Mouse (Mus musculus): ENCODE measurements around the gene Spata21.
"Not testable (repeated sequence)": the region's sequence is repeated elsewhere in the genome, so short reads cannot be mapped to it uniquely, and the experiment has no call there.

Spata21 gene

DNA sequence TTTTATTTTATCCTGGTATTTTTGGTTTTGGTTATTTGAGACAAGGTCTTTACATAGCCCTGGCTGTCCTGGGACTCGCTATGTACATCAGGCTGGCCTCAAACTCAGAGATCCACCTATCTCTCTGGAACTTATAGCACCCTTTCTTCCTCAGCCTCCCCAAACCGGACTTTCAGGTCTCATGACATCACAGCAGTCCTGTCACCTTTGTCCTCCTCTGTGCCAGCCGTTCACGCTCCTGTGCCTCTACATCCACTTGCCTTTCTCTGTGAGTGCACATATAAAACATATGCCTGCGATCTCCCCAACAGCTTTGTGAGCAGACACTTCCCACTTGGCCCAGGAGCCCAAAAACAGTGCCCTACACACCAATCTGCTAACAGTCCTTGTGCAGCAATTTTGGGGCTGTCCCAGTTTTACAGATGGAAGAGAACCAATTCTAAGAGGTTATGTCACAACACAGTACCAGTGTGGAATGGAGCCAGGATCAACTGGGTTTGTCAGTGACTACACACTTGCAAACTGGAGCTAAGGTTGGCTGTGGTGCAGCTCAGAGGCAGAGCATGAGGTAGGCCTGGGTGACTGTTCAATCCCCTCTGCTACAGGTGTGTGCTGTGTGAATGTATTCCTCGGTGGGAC lies 42.7 kb downstream of the Spata21 start:
- in situ Hi-C loops (cut with MboI) = no loop called here

DNA sequence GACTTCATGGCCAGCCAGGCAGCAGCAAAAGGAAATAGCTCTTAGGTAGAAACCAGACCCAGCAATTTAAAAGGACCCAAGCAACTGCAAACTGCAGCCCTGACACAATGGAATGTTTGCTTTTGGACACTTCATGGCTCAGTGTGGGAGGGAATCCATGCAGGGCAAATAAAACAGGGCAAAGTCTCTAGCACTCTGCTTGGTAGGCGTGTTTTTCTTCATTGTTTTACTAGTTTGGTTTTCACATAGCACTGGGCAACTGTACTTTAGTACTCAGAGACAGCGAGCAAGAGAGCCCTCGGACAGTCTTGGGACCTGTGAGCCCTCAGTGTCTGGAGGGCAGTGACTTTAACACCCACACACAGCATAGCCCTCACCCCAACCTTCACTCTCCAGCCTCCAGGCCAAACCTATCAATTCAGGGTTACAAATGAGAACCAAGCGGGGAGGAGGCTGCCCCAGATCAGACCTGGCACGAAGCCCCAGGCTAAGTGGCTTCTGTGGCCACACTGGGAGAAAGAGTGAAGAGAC lies 43.5 kb downstream of the Spata21 start:
- in situ Hi-C loops (cut with MboI) = no loop called here

DNA sequence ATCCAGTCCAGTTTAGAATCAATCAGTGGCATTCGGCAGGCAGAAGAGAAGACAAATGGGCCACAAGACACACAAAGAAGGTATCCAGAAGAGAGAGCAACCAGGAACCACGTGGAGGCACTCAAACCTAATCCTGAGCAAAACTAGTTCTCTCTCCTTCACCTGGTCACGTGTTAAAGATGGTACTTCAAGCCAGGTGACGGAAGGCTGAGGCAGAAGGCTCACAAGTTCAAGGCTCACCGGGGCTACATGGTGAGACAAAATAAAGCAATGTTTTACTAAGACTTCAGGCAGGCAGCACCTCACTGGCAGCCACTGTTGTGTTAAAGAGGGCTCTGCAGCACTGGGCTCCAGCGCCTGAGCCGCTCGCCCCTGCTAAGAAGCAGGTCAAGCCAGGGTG lies 44.1 kb downstream of the Spata21 start:
- in situ Hi-C loops (cut with MboI) = no loop called here

DNA sequence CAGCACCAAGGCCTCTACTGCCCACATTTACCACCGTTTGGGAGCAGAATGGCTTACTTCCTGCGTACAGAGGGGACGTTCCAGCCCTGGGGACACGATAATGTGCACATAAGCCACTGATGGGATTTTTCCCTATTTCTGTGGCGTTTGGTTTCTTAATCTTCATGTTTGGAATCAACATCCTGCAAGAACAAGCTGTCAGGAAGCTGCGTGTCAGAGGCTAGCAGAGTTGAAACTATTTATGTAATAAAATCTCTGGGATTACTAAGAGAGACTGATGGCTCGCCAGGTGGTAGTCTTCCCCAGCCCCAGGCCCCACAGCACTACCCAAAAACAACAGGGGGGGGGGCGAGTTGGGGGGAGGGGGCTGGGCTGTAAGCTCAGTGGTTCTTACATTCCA lies 45.1 kb downstream of the Spata21 start:
- in situ Hi-C loops (cut with MboI) = no loop called here

DNA sequence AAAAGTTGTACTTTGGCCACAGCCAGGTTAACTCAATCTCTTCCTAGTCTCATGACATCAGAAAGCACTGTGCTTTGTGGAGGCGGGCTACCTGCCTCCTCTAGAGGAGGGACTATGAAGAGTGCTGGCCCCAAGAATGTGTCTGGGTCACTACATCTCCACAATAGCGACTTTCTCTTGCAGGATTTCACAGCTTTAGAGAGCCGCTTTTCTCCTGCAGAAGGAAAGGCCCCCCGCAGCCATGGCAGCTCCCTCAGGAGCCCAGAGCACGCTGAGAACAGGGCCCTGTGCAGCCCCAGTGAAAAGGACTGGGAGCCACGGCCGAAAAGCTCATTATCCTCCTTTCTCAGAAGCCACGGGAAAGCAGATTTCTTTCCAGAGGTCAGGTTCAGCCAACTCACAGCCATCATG lies 45.9 kb downstream of the Spata21 start:
- in situ Hi-C loops (cut with MboI) = no loop called here

DNA sequence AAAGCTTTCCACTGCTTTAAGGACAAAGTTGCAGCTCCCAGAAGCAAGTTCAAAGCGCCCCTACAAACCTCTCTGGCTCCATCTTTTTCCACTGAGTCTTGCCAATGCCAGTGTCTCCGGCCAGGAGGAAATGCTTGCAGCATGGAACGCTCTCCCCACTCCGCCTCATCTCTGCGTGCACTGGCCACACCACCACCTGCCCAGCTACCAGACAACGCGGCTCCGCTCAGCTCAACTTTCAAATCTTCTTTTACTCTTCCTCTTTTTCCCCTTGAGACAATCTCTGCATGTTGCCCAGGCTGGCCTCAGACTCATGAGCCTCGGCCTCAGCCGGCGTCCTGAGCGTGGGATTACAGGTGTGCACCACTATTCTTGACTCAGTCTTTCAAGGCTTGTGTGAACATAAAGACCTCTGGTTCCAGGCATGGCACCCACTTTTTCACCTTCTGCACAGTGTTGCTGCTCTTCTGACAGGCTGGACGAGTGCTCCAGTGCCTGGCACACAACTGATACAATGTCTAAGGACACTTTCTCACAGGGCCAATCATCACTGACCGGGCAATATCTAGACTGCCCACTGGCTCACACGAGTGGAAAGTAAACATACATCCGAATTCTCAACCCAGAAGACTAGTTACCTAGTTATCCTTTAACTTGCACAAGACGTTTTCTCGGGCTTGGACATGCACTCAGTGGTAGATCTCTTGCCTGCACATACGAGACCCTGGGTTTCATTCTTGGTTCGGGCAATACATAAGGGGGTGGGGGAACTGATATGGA lies 46.8 kb downstream of the Spata21 start:
- in situ Hi-C loops (cut with MboI) = no loop called here

DNA sequence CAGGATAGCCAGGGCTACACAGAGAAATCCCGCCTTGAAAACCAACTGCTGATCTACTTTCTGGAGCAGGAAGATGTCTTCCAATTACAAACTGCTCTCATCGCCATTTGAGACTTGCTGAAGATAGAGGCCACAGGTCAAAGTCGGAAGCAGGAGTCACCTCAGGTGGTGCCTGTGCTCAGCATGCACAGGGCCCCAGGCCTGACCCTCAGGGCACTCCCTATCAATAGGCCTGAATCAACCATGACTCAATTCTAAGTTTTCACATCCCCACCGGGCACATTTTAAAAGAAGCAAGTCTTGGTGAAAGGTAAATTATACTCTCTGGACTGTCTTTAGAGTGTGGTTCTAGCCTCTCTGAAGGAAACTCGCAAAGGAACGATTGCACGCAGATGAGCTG lies 48.0 kb downstream of the Spata21 start:
- in situ Hi-C loops (cut with MboI) = no loop called here

DNA sequence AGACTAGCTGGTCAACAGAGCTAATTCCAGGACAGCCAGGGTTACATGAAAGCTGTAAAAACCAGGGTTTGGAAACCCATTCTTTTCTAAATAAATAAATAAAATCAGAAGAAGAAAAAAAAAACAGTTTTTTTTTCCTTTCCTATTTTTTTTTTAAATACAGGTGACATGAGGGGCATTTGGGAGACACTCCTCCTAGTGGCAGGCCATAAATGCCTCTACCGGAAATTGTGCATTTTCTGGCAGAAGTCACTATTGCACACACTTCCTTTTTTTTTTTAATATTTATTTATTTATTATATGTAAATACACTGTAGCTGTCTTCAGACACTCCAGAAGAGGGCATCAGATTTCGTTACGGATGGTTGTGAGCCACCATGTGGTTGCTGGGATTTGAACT lies 49.6 kb downstream of the Spata21 start:
- in situ Hi-C loops (cut with MboI) = not testable (repeated sequence)

DNA sequence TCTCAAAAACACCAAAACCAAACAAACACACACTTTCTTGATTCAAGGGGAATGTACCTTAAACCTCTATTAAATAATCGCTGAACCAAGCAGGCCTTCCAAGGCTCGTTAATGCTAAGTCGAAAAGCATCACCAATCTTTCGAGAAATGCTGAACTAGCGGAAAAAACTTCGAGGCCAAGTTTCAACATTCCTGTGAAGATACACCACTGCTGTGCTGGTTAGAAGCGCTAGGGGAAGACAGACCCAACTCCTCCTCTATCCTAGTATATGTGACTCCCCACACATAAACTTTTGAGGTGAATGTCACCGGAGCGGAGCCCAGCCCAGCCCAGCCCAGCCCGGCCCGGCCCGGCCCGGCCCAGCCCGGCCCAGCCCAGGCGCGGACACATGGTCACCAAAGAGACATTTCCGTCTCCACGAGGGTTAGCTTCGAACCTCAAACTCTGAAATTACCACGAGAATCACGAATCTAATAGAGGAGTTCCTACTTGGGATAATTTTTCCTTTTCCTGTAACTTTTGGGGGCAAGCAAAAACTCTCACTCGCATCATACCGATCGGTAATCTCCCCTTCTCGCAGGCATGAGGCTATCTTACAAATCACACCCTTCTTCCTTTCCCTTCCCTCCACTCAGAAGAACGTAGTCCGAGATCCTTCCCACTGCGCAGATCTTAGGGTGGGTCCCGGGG lies 50.4 kb downstream of the Spata21 start:
- in situ Hi-C loops (cut with MboI) = no loop called here

DNA sequence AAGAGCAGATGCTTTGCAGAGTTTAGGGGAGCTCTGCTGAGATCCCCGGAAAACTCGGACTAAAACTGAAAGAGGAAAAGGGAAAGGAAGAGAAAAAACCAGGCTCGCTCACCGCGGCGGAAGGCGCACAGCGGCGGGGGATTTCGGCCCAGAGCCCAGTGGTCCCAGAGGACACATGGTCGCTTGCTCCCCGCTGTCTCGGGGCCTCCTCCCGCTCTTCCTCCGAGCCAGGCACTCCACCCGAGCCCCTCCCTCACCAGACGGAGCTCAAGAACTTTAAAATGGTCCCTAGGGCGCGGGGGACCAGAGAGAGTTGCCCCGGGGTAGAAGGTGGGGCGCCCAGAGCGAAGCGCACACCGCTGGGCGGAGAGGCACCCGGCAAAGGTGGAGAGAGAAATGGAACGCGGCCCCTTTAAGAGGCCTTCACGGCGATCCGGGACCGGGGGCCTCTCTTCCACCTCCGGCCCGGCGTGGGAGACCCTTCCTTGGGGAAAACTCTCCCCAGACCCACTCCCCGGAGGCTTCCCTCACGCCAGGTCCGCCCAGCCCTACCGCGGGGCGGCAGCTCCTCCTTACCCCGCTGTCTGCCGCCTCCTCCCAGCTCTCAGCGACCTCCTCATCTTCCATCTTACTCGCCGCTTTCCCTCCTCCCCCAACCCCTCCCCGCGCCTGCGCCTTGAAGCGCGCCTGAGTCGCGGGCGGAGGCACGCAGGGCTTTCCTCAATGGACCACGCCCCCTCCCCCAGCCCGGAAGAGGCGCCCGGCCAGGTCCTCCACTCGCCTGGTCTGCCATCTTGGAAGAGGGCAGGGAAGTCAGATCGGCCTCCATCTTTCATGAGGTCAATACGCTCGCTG lies 51.2 kb downstream of the Spata21 start, which contains the start of gene Szrd1:
Gene Szrd1, minus strand, starts transcription at position 660 of the 855 bp plus-strand sequence.
- in situ Hi-C loops (cut with MboI) = no loop called here

DNA sequence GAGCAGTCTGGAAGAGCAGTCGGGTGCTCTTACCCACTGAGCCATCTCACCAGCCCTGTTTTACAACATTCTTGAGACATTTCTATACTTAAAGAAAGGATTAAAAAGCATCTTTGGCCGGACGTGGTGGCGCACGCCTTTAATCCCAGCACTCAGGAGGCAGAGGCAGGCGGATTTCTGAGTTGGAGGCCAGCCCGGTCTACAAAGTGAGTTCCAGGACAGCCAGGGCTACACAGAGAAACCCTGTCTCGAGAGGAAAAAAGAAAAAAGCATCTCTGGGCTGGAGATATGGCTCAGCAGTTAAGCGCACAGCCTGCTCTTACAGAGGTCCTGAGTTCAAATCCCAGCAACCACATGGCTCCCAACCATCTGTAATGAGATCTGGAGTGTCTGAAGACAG lies 52.2 kb downstream of the Spata21 start:
- in situ Hi-C loops (cut with MboI) = not testable (repeated sequence)

DNA sequence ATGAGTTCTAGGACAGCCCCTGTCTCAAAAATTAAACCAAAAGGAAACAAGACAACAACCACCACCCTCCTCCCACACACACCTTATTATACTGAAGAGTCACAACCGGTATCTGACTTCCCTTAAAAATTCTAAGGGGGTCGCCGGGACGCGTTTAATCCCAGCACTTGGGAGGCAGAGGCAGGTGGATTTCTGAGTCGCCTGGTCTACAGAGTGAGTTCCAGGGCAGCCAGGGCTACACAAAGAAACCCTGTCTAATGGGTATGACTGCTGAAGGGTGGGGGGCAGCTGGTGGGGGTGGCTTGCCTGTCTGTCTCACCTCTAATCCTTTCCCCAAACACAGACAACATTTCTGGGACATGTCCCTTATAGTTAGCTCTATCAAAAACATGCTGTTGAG lies 52.8 kb downstream of the Spata21 start:
- in situ Hi-C loops (cut with MboI) = no loop called here

DNA sequence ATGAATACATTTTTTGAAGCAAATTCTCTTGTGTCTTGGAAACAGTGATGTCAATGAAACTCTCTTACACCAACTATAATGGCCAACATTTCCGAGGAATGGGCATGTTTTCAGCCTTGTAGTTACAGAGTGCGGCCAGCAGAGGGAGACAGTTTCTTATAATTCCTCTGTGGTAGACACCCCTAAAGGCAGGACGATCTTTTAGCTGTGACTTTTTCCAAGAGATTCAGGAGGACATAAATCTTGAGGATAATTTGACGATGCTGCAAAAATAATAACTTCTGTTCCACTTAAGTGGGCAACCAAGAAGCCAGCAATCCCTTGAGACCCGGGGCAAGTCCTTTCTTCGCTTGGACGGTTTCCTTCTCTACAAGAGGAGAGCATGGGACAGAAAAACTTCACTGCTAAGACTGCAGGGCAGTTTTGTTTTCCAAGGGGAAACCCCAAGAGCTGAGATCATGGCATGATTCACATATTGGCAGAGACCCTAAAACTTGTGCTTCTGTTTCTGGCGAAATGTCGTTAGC lies 54.2 kb downstream of the Spata21 start:
- in situ Hi-C loops (cut with MboI) = no loop called here

DNA sequence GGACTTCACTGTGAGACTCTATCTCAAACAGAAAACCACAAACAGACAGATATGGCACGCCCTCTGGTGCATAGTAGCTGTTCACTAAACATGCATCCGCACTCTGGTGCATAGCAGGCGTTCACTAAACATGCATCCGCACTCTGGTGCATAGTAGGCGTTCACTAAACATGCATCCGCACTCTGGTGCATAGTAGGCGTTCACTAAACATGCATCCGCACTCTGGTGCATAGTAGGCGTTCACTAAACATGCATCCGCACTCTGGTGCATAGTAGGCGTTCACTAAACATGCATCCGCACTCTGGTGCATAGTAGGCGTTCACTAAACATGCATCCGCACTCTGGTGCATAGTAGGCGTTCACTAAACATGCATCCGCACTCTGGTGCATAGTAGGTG lies 57.0 kb downstream of the Spata21 start:
- in situ Hi-C loops (cut with MboI) = not testable (repeated sequence)

DNA sequence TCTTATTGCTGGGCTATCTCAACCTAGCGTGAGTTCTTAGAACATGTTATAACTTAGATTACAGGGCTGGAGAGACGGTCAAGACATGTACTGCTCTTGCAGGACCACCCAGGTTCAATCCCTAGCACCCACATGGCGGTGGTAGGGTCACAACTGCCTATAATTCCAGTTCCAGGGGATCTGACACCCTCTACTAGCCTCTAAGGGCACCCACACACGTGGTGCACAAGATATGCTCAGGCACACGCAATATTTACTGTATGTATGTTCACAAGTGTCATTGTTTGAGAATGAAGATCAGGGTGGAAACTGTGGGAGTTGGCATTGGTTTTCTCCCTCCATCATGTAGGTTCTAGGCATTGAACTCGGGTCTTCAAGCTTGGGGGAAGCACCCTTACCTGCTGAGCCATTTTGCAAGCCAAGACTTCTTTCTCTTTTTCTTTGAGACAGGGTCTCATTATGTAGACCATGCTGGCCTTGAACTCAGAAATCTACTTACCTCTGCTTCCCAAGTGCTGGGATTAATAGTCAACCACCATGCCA lies 58.4 kb downstream of the Spata21 start:
- in situ Hi-C loops (cut with MboI) = no loop called here

DNA sequence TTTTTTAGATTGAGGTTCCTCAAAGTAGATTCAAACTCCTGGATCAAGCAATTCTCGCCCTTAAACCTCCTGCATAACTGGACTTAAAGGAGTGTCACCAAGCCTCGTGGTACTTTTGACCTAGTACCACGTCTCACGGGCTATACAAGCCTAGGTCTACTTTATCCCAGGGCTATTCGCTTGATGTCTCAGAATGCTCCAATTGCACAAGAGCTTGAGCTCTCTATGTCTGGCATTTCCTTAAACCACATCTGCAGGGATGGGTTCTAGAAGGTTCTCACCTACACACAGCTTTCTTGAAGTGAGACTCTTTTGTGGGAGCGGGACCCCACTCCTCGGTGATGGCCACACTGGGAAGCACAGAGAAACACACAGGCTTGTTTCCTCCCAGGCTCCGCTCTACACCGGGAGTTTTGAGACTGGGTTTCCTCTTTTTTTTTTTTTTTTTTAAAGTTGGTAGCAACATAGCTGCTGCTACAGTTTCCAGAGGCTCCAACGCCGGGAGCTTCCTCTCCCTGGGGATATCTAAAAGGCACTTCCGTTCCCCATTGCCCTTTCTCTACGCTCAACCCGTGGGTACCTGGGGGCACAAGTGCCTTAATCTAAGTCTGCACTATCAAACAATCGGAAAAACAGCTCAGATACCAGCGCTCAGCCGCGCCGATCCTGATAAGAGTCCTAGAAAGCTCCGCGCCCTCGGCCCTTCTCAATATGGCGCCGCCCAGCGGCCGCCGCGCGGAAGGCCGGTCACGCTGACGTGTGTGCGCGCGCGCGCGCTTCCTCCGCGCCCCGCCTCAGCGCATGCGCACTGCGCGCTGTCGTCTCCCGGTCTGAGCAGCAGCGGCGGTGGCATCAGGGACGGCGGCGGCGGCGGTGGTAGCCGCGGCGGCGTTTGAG lies 59.2 kb downstream of the Spata21 start, which contains the start of gene Fbxo42:
Gene Fbxo42, plus strand, starts transcription at position 802 of the 897 bp plus-strand sequence.
- in situ Hi-C loops (cut with MboI) = no loop called here

DNA sequence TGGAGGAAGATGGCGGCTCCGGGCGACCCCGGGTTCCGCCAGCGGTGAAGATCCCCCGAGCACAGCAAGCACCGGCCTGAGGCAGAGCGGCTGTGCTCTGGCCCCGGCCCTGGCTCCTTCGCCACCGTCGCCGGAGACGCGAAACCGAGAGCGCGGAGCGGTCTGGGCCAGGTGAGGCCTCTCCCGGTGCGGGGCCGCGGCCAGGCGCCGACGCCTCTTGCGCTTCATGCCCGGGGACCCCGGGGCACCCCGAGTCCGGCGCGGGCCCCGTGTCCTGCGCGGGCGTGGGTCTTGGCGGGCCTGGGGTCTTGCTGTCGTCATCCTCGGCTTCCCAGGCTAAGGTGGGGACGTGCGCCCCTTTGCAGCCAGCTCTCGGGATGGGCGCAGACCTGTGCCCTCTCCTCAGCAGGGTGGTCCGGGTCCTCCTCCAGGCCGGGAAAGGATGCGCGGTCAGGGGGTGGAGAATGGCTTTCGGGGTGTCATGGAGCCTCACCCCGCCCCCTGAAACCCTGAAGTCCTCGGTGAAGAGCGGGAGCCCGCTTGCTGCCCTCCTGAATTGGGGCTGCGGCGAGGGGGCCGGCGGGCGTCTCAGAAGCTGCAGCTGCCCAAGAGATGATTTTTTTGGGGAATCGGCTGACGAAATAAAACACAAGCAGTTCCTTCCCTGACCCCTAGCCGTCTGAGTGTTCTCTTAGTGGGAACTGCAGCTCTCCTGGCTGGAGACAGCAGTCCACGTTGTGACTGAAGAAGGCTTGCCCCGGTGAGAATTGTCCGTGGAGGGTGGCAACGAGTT lies 60.1 kb downstream of the Spata21 start:
- in situ Hi-C loops (cut with MboI) = no loop called here

DNA sequence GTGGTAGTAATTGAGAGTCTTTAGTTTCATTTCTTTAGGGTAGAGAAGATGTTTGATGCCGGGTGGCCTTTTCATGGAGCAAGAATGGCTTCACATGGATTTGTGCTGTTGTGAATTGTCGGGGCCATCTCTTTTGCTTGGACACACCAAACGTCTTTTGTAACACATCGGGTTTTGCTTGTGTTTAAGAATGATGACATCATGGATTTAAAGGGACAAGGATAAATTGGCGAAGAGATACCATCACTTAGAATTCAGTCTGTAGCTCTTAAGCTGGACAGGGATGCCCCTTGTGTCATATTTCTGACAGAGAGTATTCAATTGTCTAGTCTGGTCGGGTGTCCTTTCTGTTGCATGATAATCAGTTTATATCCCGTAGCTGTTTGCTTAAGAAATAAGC lies 61.0 kb downstream of the Spata21 start:
- in situ Hi-C loops (cut with MboI) = no loop called here

DNA sequence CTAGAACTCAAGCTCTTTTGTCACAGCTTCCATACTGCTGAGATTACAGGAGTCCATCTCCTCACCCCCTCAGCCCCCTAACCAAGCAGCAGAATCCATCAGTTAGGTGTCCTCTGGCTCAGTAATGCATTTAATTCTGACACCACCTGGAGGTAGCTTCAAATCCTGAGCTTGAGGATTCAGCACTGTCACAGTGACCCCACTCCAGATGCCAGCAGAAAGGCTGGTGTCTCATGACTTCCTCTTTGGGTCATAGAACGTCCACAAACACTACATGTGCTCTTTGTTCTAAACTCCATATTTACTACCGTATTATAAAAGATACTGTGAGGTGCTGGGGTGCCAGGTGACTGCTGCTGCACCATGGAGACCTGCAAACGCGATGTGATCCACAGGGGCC lies 69.4 kb downstream of the Spata21 start:
- in situ Hi-C loops (cut with MboI) = no loop called here
